Mouse (Mus musculus) gastrocnemius, postnatal 10 days (tissue): Measurements from ENCODE around the gene Abcf2. TPM values are rescaled to one million over a fixed set of nuclear protein-coding genes. Genes with fewer than 3 reads are reported as not detected.
"Not testable (repeated sequence)": the region's sequence is repeated elsewhere in the genome, so short reads cannot be mapped to it uniquely, and the experiment has no call there.

ENCODE experiments used
- DNase-seq: peaks from one replicate; pipeline ENCODE4 v3.0.0; 2021; ENCODE audit warnings: mixed read lengths
- total RNA-seq, 2 experiments: library from RNA; stranded (reverse); gene quantifications; 2 replicates each; pipeline ENCODE4 v1.2.3; 2021

Gene Abcf2
- total RNA-seq, 2 experiments from 2014 or later: 66.4 to 74.0 TPM

- DNase-seq: peak; percentile 73
These were observed 9.4 kb upstream of the Abcf2 start, which contains the start of gene Chpf2 for GRCm38 (mm10) chr5:24586547-24587199. Chpf2 (plus strand) TSS chr5:24586741.

- DNase-seq: no peak
These were observed 8.8 kb upstream of the Abcf2 start for GRCm38 (mm10) chr5:24586106-24586505.

- no peak for DNase-seq
These were observed 1.1 kb upstream of the Abcf2 start for GRCm38 (mm10) chr5:24578109-24578963.

- peak; percentile 49 for DNase-seq
These were observed 475 bp downstream of the Abcf2 start for GRCm38 (mm10) chr5:24576801-24577182.

GRCm38 (mm10) chr5:24575948-24576347, 1.3 kb downstream of the Abcf2 start:
- no peak for DNase-seq

GRCm38 (mm10) chr5:24556709-24557108, 20.6 kb downstream of the Abcf2 start, which contains the start of gene 4931409K22Rik:
4931409K22Rik (minus strand) TSS chr5:24556809.
- DNase-seq: no peak

GRCm38 (mm10) chr5:24555335-24555734, 21.9 kb downstream of the Abcf2 start:
- not testable (repeated sequence) for DNase-seq

- no peak for DNase-seq
These were observed 23.5 kb downstream of the Abcf2 start for GRCm38 (mm10) chr5:24553621-24554244.

GRCm38 (mm10) chr5:24551317-24551688, 26.0 kb downstream of the Abcf2 start:
- no peak for DNase-seq

GRCm38 (mm10) chr5:24550598-24551316, 26.5 kb downstream of the Abcf2 start:
- DNase-seq: peak; percentile 53

- no peak for DNase-seq
These were observed 34.6 kb downstream of the Abcf2 start for GRCm38 (mm10) chr5:24542643-24543042.

- DNase-seq: no peak
These were observed 36.1 kb downstream of the Abcf2 start for GRCm38 (mm10) chr5:24541144-24541569.

- DNase-seq: peak; percentile 79
These were observed 36.7 kb downstream of the Abcf2 start, which contains the start of gene Asb10 for GRCm38 (mm10) chr5:24540387-24541143. Asb10 (minus strand) TSS chr5:24540978.

- no peak for DNase-seq
These were observed 37.5 kb downstream of the Abcf2 start for GRCm38 (mm10) chr5:24539571-24540296.

- DNase-seq: peak; percentile 70
These were observed 39.6 kb downstream of the Abcf2 start for GRCm38 (mm10) chr5:24537618-24538017.

- no peak for DNase-seq
These were observed 40.8 kb downstream of the Abcf2 start for GRCm38 (mm10) chr5:24536511-24536910.

GRCm38 (mm10) chr5:24535731-24536130, 41.5 kb downstream of the Abcf2 start:
- no peak for DNase-seq

- DNase-seq: no peak
These were observed 43.0 kb downstream of the Abcf2 start for GRCm38 (mm10) chr5:24534292-24534691.

- no peak for DNase-seq
These were observed 43.9 kb downstream of the Abcf2 start for GRCm38 (mm10) chr5:24533391-24533790.

GRCm38 (mm10) chr5:24530042-24530689, 47.1 kb downstream of the Abcf2 start:
- peak; percentile 97 for DNase-seq
